Mouse (Mus musculus) urinary bladder, postnatal 25 days (tissue): Measurements from ENCODE around the gene C5ar1.

Source experiments
- DNase-seq: peaks from one replicate; pipeline ENCODE4 v3.0.0; 2022; ENCODE audit warnings: low spot score

Gene C5ar1

GRCm38 (mm10) chr7:16221582-16222272, 37.6 kb downstream of the C5ar1 start, which contains the start of gene Dhx34:
Gene Dhx34 (minus strand): TSS chr7:16222037.
- DNase-seq = peak; percentile 96

DNA sequence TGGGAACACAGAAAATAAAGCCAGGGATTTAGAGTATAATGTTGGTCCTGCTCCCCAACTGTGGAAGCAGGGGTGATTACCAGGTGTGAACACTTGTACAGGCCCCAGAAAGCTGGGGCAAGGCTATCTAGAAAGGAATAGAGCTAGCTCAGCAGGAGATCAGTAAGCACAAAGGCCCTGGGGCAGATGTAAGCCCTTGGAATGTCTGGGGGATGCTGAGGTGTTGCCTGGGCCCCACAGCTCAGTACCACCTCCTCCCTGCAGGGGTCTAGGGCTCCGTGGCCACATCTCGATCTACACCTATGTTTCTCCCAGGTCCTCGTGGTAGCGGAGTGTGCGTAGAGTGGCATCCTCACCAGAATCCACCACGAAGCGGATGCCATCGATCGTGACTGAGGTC, 45.4 kb downstream of the C5ar1 start:
- no peak for DNase-seq

DNA sequence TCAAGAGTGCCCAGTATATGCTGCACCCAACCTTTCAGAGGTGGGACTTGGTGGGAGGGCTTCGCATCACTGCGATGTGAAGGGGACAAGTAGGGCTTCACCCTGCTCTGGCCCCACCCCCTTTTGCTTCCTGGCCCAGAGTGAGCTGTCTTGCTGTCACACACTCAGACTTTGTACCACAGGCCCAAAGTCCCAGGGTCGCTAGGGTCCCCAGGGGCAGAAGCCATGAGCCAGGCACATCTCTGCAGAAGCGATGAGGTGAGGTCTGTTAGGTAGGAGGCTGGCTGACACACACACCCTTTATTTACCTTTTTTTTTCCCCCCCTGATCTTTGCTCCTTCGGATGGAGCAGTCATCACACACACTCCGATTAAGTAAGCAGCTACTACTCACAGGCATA, 46.1 kb downstream of the C5ar1 start:
- no peak for DNase-seq

DNA sequence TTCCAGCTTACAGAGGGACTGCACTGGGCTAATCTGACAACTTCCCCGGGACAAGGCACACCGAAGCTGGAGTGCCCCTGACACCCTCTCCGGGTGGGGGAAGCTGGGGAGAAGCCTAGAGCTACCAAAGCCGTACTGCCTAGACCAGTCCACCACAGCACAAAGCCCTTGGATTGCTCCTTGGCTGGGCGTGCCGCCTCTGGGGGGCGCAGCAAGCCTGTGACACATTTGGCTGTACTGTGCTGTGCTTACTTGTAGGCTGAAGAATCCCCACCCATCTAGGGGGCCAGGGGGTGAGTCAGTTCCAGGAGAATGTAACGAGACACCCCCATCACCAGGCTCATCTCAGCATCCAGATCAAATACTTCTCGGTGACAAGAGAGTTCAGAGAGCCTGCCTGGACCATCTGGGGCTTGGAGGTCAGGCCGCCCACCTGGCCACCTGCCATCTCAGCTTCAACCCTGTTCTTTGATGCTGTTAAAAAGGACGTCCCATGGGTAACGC, 48.4 kb downstream of the C5ar1 start:
- peak; percentile 32 for DNase-seq

DNA sequence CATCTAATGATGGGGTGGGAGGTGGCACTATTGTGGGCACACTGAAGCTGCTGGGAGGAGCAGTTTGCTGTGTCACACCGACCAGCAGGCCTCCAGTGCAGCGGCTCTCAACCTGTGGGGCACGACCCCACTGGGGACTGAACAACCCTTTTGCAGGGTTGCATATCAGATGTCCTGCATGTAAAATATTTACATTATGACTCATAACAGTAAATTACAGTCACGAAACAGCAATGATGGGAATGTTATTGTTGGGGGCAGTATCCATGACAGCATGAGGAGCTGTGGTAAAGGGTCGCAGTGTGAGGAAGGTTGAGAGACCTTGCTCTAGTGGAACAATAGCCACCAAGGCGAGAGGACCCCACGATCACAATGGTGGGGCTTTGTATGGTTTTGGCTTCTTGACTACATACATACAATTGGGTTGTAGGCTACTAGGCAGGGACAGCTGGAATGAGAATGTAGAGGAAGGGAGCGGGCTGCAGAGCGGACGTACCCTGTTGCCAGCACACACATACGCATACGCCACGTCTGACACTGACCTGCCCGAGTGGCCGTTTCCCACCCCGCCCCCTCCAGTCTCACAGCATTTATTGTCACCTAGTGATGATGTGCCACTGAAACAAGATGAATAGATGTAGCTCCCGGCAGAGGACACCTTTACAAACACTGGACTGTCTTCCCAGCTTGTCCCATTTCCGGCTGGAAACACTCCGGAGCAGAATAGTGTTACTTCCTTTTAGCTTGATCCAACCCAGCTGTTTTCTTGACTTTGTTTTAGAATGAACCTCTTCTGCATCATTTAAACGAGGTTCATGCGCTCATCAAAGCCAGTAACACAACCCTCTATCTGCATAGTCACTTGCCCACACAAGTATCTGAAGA, 50.3 kb downstream of the C5ar1 start:
- no peak for DNase-seq

DNA sequence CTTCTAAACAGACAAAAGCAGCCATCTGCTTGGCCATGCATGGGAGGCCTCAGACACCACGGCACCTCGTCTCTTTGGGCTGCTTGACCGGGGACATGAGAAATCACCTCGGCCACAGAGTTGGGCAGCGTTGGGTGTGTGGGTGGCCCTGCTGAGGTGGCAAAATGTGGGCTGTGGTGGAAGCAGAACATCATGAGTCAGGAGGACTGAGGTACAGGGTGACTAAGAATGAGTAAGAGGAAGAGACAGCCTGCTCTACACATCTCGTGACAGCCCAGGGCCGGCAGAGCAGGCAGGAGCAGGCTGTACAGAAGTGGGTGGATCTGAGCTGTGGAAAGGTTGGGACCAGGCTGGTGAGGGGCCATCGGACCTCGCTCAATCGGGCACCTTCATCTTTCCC, 51.8 kb downstream of the C5ar1 start:
- DNase-seq = peak; percentile 39

- no peak for DNase-seq
Observed at GRCm38 (mm10) chr7:16207076-16207475, 52.3 kb downstream of the C5ar1 start.

DNA sequence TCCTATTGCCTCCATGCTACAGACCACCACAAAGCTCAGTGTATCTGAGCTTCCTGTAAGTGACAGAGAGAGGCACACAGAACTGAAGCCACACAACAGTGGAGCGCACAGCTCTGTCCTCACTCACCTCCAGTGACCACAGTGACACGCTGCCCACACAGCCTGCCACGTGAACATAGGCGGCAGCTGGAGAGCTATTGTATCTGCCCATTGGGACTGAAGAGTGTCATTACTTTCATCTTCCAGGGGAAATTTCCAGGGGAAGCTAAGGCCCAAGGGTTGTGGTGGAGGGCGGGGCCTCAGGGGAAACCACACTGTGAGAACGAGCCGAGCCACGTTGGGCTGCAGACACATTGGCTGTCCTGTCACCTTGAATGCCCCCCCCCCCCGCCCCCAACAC, 54.5 kb downstream of the C5ar1 start:
- no peak for DNase-seq

DNA sequence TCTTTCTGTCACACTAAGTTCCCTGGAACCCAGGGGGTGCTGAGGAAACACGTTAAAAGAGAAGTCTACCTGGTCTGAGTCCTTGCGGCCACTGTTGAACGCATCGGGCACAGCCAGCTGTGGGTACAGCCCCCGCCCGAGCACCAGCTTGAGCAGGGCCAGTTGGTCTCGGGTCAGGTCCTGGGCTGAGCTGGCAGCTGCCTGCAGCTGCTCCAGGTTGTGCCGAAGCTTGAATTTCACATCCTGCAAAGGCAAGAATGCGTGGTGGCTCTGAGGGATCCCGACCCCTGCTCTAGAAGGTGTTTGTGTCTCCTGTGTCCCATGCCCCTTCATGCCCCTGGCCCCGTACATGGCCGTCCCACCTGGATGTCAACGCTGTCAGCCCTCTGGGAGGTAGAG, 55.8 kb downstream of the C5ar1 start:
- DNase-seq = no peak

DNA sequence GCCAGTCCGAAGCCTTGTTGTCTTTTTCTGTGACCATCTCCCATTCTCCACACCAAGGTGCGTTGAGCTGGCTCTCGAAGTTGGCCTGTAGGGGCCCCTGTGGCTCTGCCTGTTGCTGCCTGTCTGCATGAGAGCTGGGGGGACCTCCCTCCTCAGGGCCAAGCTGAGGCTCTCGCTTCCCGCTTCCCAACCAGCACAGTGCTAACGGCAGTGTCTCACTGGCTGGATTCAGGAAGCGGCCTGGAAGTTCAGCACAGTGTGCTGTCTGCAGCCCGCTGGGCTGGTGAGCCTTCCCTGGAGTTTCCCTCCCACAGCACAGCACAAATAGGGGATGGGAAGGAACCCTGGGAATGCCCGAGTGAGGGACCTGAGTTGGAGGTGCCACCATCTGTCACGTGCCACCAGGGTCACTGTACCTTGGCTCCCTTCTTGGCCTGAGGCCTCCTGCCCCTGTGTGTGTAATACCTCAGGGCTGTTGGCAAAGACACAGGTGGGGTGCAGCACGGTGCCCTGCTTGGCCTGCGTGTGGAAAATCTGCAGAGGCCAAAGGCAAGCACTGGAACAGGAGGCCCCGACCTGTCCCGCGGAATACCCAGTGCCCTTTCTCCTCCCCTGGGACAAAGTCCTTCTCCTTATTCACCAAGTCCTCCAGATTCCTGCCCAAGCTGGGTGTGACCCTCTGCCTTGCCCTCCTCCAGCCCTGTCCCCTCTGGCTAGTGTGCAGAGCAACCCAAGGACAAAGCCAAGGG, 56.4 kb downstream of the C5ar1 start:
- no peak for DNase-seq

- DNase-seq = no peak
Observed at GRCm38 (mm10) chr7:16201136-16201535, 58.2 kb downstream of the C5ar1 start.

DNA sequence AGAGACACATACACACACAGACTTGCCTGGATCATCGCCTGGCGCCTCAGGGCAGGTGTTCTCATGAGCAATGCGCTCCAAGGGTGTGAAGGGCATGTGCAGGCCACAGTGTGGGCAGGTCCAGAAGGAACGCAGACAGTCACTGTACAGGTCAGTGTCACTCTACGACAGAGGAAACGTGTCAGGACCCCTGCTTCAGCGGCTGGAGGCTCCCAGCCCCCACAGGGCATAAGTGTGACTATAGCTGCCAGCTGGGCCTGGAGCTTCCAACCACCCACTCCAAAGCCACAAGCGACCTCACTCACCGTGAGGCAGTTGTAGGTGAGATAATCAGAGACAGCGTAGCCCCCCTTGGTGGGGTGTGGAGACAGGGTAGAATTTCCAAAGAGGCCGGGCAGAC, 60.8 kb downstream of the C5ar1 start:
- no peak for DNase-seq

- DNase-seq = no peak
Observed at GRCm38 (mm10) chr7:16197166-16197565, 62.2 kb downstream of the C5ar1 start.
